Mouse (Mus musculus) liver, embryonic 14.5 days (tissue): Measurements from ENCODE around the gene Wasf1.

Source experiments
- CTCF ChIP-seq: IDR thresholded peaks from 2 replicates; pipeline ENCODE4 v1.5.1; 2016; ENCODE audit warnings: antibody characterized with exemption, low read depth, control low read depth
- EP300 ChIP-seq: IDR thresholded peaks from 2 replicates; pipeline ENCODE4 v1.6.1; 2016; ENCODE audit warnings: antibody characterized with exemption, low read depth

DNA sequence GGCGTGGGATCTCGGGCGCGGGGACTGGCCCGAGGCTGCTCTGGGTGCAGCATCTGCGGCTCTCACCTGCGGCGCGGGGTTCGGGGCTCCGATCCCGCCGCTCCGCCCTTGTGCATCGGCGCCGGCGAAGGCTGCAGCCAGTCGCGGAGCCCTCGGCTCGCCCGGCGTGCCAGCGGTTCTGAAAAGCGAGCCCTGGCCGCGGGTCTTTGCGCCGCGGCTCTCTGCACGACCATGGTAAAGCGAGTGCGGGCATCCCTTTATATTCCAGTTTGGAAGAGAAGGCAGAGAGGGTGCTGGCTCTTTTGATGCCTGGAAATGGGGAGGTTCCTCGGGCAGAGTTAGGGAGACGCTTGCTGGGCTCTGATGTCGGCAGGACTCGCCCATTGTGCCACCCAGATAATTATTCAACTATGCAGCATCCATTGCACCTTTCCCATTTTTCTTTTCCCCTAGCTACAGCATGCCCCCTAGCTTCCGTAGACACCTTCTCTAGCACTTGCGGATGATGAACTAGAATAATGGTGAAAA, 1.1 kb downstream of the Wasf1 start:
- TF ChIP-seq CTCF, result peak; percentile 41
- no peak for TF ChIP-seq EP300
